Mouse (Mus musculus) heart, adult 8-10 months (tissue): ENCODE measurements around the gene Naaladl1. TPM values are rescaled to one million over a fixed set of nuclear protein-coding genes. Genes with fewer than 3 reads are reported as not detected.
"Not testable (repeated sequence)": the region's sequence is repeated elsewhere in the genome, so short reads cannot be mapped to it uniquely, and the experiment has no call there.

Experiments used
- DNase-seq: peaks from one replicate; pipeline ENCODE4 v3.0.0; 2022; ENCODE audit warnings: low spot score
- total RNA-seq, 4 experiments: library from RNA; stranded (reverse); gene quantifications; 2 replicates each; pipeline ENCODE4 v1.2.4; 2022

The Naaladl1 gene
- total RNA-seq, 4 experiments from 2014 or later, result not detected

DNA sequence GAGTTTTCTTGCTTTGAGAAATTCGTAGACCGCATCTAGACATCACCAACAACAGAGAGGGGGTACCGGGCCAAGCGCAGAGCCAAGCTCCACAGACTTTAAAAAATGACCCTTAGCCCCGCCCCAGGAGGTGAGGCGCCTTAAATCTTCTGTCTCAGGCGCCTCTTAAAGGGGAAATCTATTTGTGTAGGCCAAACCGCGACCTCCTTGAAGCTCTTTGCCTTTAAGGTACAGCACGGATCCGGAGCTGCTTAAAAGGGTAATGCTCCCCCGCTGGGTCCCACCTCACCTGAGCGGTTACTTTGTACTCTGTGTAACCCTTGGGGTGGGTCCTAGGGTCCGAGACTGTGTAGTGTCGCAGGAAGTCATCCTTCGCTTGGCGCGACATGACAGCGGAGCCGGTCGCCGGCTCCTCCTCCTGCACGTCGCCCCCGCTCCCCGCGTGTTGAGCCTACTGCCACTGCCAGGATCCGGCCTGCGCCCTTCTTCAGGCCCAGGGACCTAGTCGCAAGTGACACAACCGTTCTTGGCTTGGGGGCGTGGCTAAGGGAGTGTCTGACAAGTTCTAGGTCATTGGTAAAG, 22.3 kb downstream of the Naaladl1 start, which contains the start of gene Snx15:
Gene Snx15, minus strand, starts transcription at position 545 of the 582 bp plus-strand sequence.
- DNase-seq, result peak; percentile 95

DNA sequence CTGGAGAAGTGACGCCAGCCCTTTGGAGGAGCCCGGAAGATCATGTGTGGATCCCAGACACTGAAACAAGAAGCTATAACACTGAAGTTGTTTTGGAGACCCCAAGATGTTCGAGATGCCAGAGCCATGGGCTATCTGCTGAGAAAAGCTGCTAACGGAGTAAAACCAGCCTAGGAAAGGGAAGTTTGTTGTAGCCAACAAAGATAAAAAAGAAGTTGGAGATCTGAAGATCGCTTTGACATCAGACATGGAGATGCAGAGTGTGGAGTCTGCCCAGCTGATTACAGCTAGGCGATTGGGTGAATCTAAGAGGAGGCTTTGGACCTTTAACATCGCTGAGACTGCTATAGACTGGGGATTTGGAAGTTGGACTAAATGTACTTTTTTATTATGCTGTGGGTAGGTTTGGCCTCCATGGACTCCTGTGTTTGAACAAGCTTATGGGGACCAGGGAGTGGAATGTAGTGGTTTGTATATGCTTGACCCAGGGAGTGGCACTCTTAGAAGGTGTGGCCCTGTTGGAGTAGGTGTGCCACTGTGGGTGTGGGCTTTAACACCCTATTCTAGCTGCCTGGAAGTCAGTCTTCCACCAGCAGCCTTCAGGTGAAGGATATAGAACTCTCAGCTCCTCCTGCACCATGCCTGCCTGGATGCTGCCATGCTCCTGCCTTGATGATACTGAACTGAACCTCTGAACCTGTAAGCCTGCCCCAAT, 25.0 kb downstream of the Naaladl1 start:
- not testable (repeated sequence) for DNase-seq

GRCm38 (mm10) chr19:6132171-6132827, 26.7 kb downstream of the Naaladl1 start:
- DNase-seq, result no peak

- not testable (repeated sequence) for DNase-seq
Observed at GRCm38 (mm10) chr19:6133197-6133596, 27.6 kb downstream of the Naaladl1 start.

DNA sequence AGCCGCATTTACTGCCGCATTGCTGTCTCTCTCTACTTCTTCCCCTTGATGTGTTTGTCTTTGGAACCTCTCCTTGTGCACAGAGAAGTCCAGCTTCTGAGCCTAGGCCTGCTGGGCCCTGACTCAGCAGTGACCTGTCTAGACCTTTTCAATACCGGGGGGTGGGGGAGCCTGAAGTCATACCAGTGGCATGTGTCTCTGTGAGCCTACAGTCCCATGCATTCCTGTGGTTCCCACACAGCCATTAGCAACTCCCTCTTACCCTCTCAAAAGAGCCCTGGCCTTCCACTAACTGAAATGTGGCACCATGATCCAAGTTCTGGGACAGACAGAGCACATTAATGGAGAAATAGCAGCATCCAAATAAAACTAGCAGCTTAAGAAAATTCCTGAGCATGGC, 30.8 kb downstream of the Naaladl1 start:
- DNase-seq, result no peak

DNA sequence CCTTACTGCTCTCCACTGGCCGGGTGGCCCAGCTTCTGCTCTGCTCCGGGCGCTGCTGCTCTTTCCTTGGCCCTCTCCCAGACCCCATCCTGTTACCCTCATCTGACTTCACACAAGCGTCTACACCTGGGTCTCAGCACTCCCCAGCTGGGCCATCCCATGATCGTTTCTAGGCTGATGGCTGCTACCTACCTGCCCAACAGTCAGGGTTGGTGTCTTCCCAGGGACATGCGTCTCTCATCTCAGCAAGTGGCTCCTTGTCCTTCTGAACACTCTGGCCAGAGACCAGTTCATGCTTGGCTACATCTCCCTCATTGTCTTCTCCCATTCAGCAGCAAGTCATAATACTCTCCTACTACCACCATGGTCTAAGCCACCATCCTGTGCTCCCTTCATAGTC, 34.1 kb downstream of the Naaladl1 start:
- DNase-seq, result no peak

DNA sequence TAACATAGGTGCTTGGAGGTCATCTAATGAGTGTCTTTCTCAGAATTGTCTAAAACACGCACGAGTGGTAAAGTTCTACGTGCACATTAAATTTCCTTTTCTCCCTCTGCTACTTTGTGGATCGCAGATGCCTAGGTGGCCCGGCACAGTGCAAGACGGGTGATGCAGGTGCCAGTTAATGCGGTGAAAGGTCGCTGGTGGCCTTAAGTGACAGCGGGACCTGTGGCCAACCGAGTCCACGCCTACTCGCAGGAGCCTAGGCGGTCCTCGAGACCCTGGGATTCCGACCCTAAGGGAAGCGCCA, 34.7 kb downstream of the Naaladl1 start:
- no peak for DNase-seq

DNA sequence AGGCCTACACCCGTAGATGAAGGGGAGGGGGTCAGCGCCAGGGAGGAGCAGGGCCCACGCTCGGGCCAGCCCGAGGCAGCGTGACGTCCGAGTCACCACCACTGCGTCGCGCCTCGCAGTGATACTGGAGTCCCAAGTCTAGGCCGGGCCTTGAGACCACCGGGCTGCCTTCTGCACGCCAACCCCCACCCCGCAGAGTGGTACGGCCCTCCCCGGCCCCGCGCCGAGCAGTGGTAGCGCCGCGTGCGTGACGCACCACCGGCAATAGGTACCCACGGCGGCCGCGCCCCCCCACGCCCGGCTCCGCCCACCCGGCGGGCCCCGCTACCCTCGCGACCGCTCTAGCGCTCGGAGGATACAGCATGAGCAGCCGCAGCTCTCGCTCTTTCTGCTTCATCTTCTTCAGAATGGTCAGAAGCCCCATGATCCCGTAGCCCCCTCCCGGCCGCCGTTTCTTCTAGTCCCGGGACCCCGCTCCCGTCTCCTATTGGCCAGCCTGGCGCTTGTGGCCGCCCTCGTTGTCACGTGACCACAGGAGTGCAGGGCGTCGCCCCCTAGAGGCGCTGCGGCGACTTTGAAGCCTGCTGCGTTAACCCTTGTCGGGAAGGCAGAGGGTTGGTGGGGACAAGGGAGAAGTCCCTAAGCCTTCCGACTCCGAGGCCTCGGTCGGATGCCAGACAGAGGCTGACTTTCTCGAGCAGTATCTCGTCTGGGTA, 35.3 kb downstream of the Naaladl1 start, which contains the start of gene Batf2:
Gene Batf2, plus strand, starts transcription at position 306 of the 716 bp plus-strand sequence.
- DNase-seq, result peak; percentile 90

- DNase-seq, result peak; percentile 80
Observed at GRCm38 (mm10) chr19:6141394-6141749, 35.8 kb downstream of the Naaladl1 start, which contains the start of gene Arl2. Arl2 (minus strand) TSS chr19:6141548.

DNA sequence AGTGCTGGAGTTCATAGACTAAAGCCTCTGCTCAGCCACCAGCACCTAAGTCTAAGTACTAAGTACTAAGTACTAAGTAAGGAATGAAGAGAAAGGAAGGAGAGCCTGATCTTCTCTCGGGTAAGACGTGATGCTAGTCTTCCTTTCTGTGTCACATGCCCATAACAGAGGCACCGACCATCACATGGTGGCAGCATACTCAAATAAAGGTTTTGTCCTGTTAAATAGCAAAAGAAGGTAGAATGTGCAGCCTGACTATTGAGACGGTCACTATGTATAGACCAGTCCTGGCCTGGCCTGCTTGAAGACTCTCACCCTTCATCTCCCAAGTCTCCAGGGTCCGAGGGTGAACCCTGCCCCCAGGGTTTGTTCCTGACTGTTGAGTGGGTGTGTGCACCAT, 39.3 kb downstream of the Naaladl1 start:
- no peak for DNase-seq

DNA sequence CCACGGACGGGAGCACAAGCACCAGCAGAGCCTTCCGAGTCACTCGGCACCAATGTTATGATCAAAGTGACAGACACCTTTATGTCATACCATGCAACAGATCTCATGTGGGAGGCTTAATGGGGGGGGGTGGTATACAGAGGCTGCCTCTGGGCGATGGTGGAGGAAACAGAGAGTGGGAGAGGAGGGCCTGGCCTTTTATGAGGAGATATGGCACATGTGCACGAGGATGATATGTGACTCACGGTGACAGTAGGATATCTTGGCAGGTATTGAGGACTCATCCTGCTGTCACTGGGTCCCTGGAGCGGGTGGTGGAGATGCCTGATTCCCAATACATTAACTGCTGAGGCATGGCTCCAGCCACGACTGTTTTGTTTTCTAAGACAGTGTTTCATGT, 49.6 kb downstream of the Naaladl1 start:
- DNase-seq, result no peak

DNA sequence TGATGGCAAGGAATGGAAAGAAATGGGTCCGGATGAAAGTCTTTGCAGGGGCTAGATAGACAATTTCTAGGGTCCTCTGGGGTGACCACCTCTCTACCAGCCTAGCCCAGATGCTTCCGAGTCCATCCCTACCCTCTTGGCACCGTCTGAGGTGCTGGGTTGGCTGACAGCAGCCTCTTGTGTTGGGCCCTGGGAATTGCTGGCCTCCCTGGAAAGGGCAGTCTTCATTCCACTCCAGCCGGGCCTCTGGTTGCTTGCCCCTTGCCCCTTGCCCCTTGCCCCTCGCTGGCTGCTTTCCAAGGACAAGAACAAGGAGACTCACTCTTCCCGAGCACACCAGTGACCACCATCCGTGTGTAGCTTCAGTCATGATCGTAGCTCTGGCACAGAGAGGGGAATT, 50.8 kb downstream of the Naaladl1 start:
- no peak for DNase-seq

GRCm38 (mm10) chr19:6157220-6157619, 51.6 kb downstream of the Naaladl1 start:
- DNase-seq, result no peak

- DNase-seq, result peak; percentile 53
Observed at GRCm38 (mm10) chr19:6163872-6164547, 58.4 kb downstream of the Naaladl1 start.

Other genes starting within 250 kb of the Naaladl1 start
- 1 to 10 TPM; 7.1 to 8.1 (median 7.5) TPM for gene Frmd8, start 230.5 kb upstream of the Naaladl1 start, total RNA-seq
- 1 to 10 TPM; 2.4 to 3.8 (median 2.8) TPM for gene Slc25a45, start 228.0 kb upstream of the Naaladl1 start, total RNA-seq
- under 1 TPM; 0.23 to 0.50 (median 0.34) TPM for gene Tigd3, start 211.6 kb upstream of the Naaladl1 start, total RNA-seq
- 10 to 100 TPM; 71.9 to 95.2 (median 81.1) TPM for gene Dpf2, start 192.8 kb upstream of the Naaladl1 start, total RNA-seq
- gene Cdc42ep2, start 181.0 kb upstream of the Naaladl1 start, total RNA-seq, result 1 to 10 TPM; 6.0 to 9.7 (median 8.9) TPM
- gene Pola2, start 141.6 kb upstream of the Naaladl1 start, total RNA-seq, result 10 to 100 TPM in 2 of 4 experiments, 1 to 10 TPM in 2; 7.8 to 13.5 (median 9.3) TPM
- gene Slc22a20, start 119.6 kb upstream of the Naaladl1 start, total RNA-seq, result not detected
- 10 to 100 TPM; 28.2 to 43.0 (median 35.8) TPM for gene Capn1, start 89.9 kb upstream of the Naaladl1 start, total RNA-seq
- gene Syvn1, start 59.2 kb upstream of the Naaladl1 start, total RNA-seq, result 10 to 100 TPM; 18.9 to 21.7 (median 21.4) TPM
- 10 to 100 TPM; 33.7 to 44.8 (median 40.9) TPM for gene Mrpl49, start 48.0 kb upstream of the Naaladl1 start, total RNA-seq
- 100 to 1,000 TPM; 526 to 624 (median 583) TPM for gene Fau, start 47.9 kb upstream of the Naaladl1 start, total RNA-seq
- gene Znhit2, start 44.6 kb upstream of the Naaladl1 start, total RNA-seq, result 10 to 100 TPM; 11.8 to 14.1 (median 13.0) TPM
- gene Tm7sf2, start 37.4 kb upstream of the Naaladl1 start, total RNA-seq, result 1 to 10 TPM; 3.1 to 3.9 (median 3.2) TPM
- 10 to 100 TPM; 18.3 to 23.7 (median 21.1) TPM for gene Vps51, start 28.6 kb upstream of the Naaladl1 start, total RNA-seq
- not detected for gene Tmem262, start 25.7 kb upstream of the Naaladl1 start, total RNA-seq
- gene Gm28374, start 23.5 kb upstream of the Naaladl1 start, total RNA-seq, result not detected
- gene Zfpl1, start 20.8 kb upstream of the Naaladl1 start, total RNA-seq, result 10 to 100 TPM; 15.4 to 20.8 (median 17.4) TPM
- under 1 TPM in 1 of 4 experiments, not detected in 3; 0.16 TPM for gene Cdca5, start 20.8 kb upstream of the Naaladl1 start, total RNA-seq
- gene AC131692.1, start 11.4 kb upstream of the Naaladl1 start, total RNA-seq, result not detected
- 10 to 100 TPM in 1 of 4 experiments, 1 to 10 TPM in 3; 8.0 to 10.4 (median 9.0) TPM for gene Sac3d1, start 12.9 kb downstream of the Naaladl1 start, total RNA-seq
- 10 to 100 TPM; 14.8 to 18.0 (median 15.6) TPM for gene Snx15, start 22.5 kb downstream of the Naaladl1 start, total RNA-seq
- gene Batf2, start 35.2 kb downstream of the Naaladl1 start, total RNA-seq, result 1 to 10 TPM in 1 of 4 experiments, under 1 TPM in 3; 0.31 to 1.4 (median 0.43) TPM
- gene Arl2, start 35.8 kb downstream of the Naaladl1 start, total RNA-seq, result 10 to 100 TPM; 77.6 to 82.7 (median 79.4) TPM
- gene Majin, start 78.6 kb downstream of the Naaladl1 start, total RNA-seq, result not detected
- gene Gpha2, start 120.6 kb downstream of the Naaladl1 start, total RNA-seq, result not detected
- gene Ppp2r5b, start 130.1 kb downstream of the Naaladl1 start, total RNA-seq, result 10 to 100 TPM; 32.9 to 35.9 (median 34.4) TPM
- gene Atg2a, start 135.9 kb downstream of the Naaladl1 start, total RNA-seq, result 10 to 100 TPM; 22.3 to 28.0 (median 25.8) TPM
- 10 to 100 TPM; 88.7 to 99.1 (median 92.3) TPM for gene Ehd1, start 170.9 kb downstream of the Naaladl1 start, total RNA-seq
- gene Cdc42bpg, start 200.7 kb downstream of the Naaladl1 start, total RNA-seq, result 10 to 100 TPM; 14.7 to 17.1 (median 15.4) TPM
- 10 to 100 TPM in 3 of 4 experiments, 1 to 10 TPM in 1; 10.0 to 16.0 (median 12.3) TPM for gene Men1, start 229.2 kb downstream of the Naaladl1 start, total RNA-seq
- 10 to 100 TPM; 33.4 to 44.4 (median 34.7) TPM for gene Map4k2, start 235.4 kb downstream of the Naaladl1 start, total RNA-seq